In genomic region chr5:144638631-144639030, GRCm38 (mm10) we compare ENCODE assay signal across 8 mouse cellular contexts.
A peak's percentile ranks its signal among the peaks of the same experiment; 100 is the strongest.
DNase-seq lines count a peak whose midpoint lies in the region; ATAC-seq and TF ChIP-seq lines count a peak whose summit lies in the region.

No protein-coding gene starts in this region.

- H3K4me3 ChIP-seq in kidney, embryonic 14.5 days (ENCODE audit: low read length) = no peak overlapping the region
- no peak overlapping the region for H3K4me3 ChIP-seq in CH12.LX (replicated peaks in 1 of 3; ENCODE audit: low read depth in 2 of 3, low read length in 2 of 3, poor library complexity in 1 of 3)
- no peak overlapping the region for H3K4me3 ChIP-seq in cortical plate, adult 2 months (ENCODE audit: insufficient read depth, low read length)
- no peak overlapping the region for H3K4me3 ChIP-seq in liver, embryonic 14.5 days (ENCODE audit: insufficient read depth in 1 of 2, low read depth in 2 of 2, low read length in 2 of 2)
- no peak overlapping the region for H3K4me3 ChIP-seq in intestine, embryonic 15.5 days (replicated peaks)

- H3K27me3 ChIP-seq in kidney, embryonic 14.5 days (ENCODE audit: control insufficient read depth, insufficient read depth, low read length) = no peaks in the 10 kb centered on the region
- H3K27me3 ChIP-seq in CH12.LX (replicated peaks) = no peaks in the 10 kb centered on the region
- H3K27me3 ChIP-seq in liver, embryonic 14.5 days (ENCODE audit: control insufficient read depth, insufficient read depth, low read length) = no peaks in the 10 kb centered on the region
- no peaks in the 10 kb centered on the region for H3K27me3 ChIP-seq in intestine, embryonic 15.5 days (replicated peaks)

- in situ Hi-C loops in CH12.LX (cut with MboI; ENCODE audit: low pct_ligation_motif_present, low pct_unique_long_range_greater_than_20kb, low sequenced_read_pairs) = no loop called here

- no peaks in the 10 kb centered on the region for H3K36me3 ChIP-seq in kidney, embryonic 14.5 days (ENCODE audit: control insufficient read depth, insufficient read depth, low read length)
- no peaks in the 10 kb centered on the region for H3K36me3 ChIP-seq in CH12.LX (replicated peaks in 1 of 2; ENCODE audit: control insufficient read depth in 1 of 2, insufficient read depth in 1 of 2, low read length in 1 of 2)
- no peaks in the 10 kb centered on the region for H3K36me3 ChIP-seq in liver, embryonic 14.5 days (replicated peaks; ENCODE audit: control insufficient read depth, insufficient read depth, low read depth)
- no peaks in the 10 kb centered on the region for H3K36me3 ChIP-seq in intestine, embryonic 15.5 days

- TF ChIP-seq RAD21 in CH12.LX (IDR thresholded peaks at IDR 0.05; ENCODE audit: low read depth, low read length) = no peak; the same call in none of the 2 replicates

- H3K27ac ChIP-seq in kidney, embryonic 14.5 days (ENCODE audit: low read depth, low read length) = no peak overlapping the region
- no peak overlapping the region for H3K27ac ChIP-seq in CH12.LX (ENCODE audit: insufficient read depth, low read depth)
- no peak overlapping the region for H3K27ac ChIP-seq in cortical plate, adult 2 months (ENCODE audit: insufficient read depth, low read length)
- no peak overlapping the region for H3K27ac ChIP-seq in liver, embryonic 14.5 days
- no peak overlapping the region for H3K27ac ChIP-seq in intestine, embryonic 15.5 days

- TF ChIP-seq POLR2A in CH12.LX (IDR thresholded peaks at IDR 0.05; ENCODE audit: low read depth, low read length) = no peak
- TF ChIP-seq POLR2A in cortical plate, adult 2 months (IDR thresholded peaks at IDR 0.05; ENCODE audit: extremely low read depth, insufficient read depth, low read length) = no peak

- H3K4me1 ChIP-seq in kidney, embryonic 14.5 days (ENCODE audit: control insufficient read depth, insufficient read depth, low read length) = no peaks in the 10 kb centered on the region
- H3K4me1 ChIP-seq in CH12.LX (ENCODE audit: control insufficient read depth in 1 of 2, insufficient read depth in 2 of 2) = no peaks in the 10 kb centered on the region
- no peaks in the 10 kb centered on the region for H3K4me1 ChIP-seq in cortical plate, adult 2 months (ENCODE audit: control insufficient read depth, insufficient read depth, low read length)
- H3K4me1 ChIP-seq in liver, embryonic 14.5 days (replicated peaks; ENCODE audit: control insufficient read depth in 2 of 2, insufficient read depth in 2 of 2, low read length in 1 of 2) = no peaks in the 10 kb centered on the region
- H3K4me1 ChIP-seq in intestine, embryonic 15.5 days (replicated peaks) = no peaks in the 10 kb centered on the region

- WGBS in kidney, embryonic 14.5 days = 60% methylated on average over 3 of the region's 3 CpGs
- 53% methylated on average over 3 of the region's 3 CpGs for WGBS in liver, embryonic 14.5 days (ENCODE audit: insufficient replicate concordance)
- 66% methylated on average over 3 of the region's 3 CpGs for WGBS in intestine, embryonic 15.5 days

- TF ChIP-seq EP300 in CH12.LX (IDR thresholded peaks at IDR 0.05; ENCODE audit: low read length) = no peak
- TF ChIP-seq EP300 in liver, embryonic 14.5 days (IDR thresholded peaks at IDR 0.05; ENCODE audit: low read depth) = no peak

- no peaks in the 10 kb centered on the region for H3K79me2 ChIP-seq in CH12.LX (replicated peaks; ENCODE audit: control insufficient read depth, extremely low read depth, insufficient read depth, poor library complexity, severe bottlenecking)

- TF ChIP-seq CTCF in CH12.LX (conservative IDR thresholded peaks at IDR 0.05 in 1 of 2, IDR thresholded peaks at IDR 0.05 in 1 of 2; ENCODE audit: low read depth in 2 of 2, low read length in 2 of 2) = peak; percentile 50 to 57
- peak; percentile 64 for TF ChIP-seq CTCF in cortical plate, adult 2 months (IDR thresholded peaks at IDR 0.05; ENCODE audit: extremely low read depth, insufficient read depth, low read length)
- peak; percentile 60 for TF ChIP-seq CTCF in liver, embryonic 14.5 days (IDR thresholded peaks at IDR 0.05; ENCODE audit: low read depth)

- H3K9me3 ChIP-seq in kidney, embryonic 14.5 days (ENCODE audit: control insufficient read depth, low read length) = no peaks in the 10 kb centered on the region
- H3K9me3 ChIP-seq in CH12.LX (replicated peaks; ENCODE audit: low read length) = peaks cover 3% of the 10 kb centered on the region
- no peaks in the 10 kb centered on the region for H3K9me3 ChIP-seq in liver, embryonic 14.5 days (ENCODE audit: control insufficient read depth, low read length)
- H3K9me3 ChIP-seq in intestine, embryonic 15.5 days = no peaks in the 10 kb centered on the region

- H3K9ac ChIP-seq in kidney, embryonic 14.5 days (ENCODE audit: low read depth, low read length) = no peak overlapping the region
- no peak overlapping the region for H3K9ac ChIP-seq in CH12.LX (ENCODE audit: insufficient read depth, low read depth)
- no peak overlapping the region for H3K9ac ChIP-seq in liver, embryonic 14.5 days (replicated peaks)
- no peak overlapping the region for H3K9ac ChIP-seq in intestine, embryonic 15.5 days

- no peak overlapping the region for H3K4me2 ChIP-seq in kidney, embryonic 14.5 days (replicated peaks; ENCODE audit: low read depth, low read length)
- H3K4me2 ChIP-seq in CH12.LX (ENCODE audit: insufficient read depth, low read depth, poor library complexity, severe bottlenecking) = no peak overlapping the region
- H3K4me2 ChIP-seq in liver, embryonic 14.5 days (ENCODE audit: low read depth) = no peak overlapping the region
- H3K4me2 ChIP-seq in intestine, embryonic 15.5 days (replicated peaks) = no peak overlapping the region

- DNase-seq in kidney, adult 18-20 months = peak; percentile 15
- DNase-seq in CH12.LX (ENCODE audit: extremely low read depth) (peak; percentile 46), R1 (ENCODE audit: low read depth, low spot score) (peak; percentile 61)
- no peak for DNase-seq in liver, embryonic 14.5 days (ENCODE audit: low read depth in 3 of 3, low spot score in 3 of 3)
- peak; percentile 69 for DNase-seq in testis, postnatal 14 days (ENCODE audit: low spot score)

- dilution Hi-C loops in CH12.LX (cut with MboI; ENCODE audit: extremely low pct_ligation_motif_present, extremely low pct_unique_long_range_greater_than_20kb, low sequenced_read_pairs) = no loop called here

- ATAC-seq in kidney, embryonic 14.5 days (ENCODE audit: low FRiP score, low TSS enrichment) = no peak; the same call in 1 of the 2 replicates
- ATAC-seq in liver, embryonic 14.5 days (ENCODE audit: insufficient read depth) = no peak
- ATAC-seq in intestine, embryonic 15.5 days = no peak

TF ChIP-seq in CH12.LX, 34 proteins besides CTCF, POLR2A, EP300 and RAD21:
- TF ChIP-seq MYC (IDR thresholded peaks at IDR 0.05; ENCODE audit: low read depth, low read length) (no peak), SMC3 (IDR thresholded peaks at IDR 0.05; ENCODE audit: low read depth, low read length) (peak; percentile 32; the same call in 1 of the 2 replicates)

Comparison
In these comparisons a context has a peak if more than half of its experiments do, and no peak if none do; other contexts are left out.
1. DNase-seq: peak in kidney, adult 18-20 months (single experiment), CH12.LX (single experiment), R1 (single experiment) and testis, postnatal 14 days (single experiment); none in liver, embryonic 14.5 days (0 of 3).
2. Peak in every context shown above with its lines, with median percentiles within 50 percentile points of each other: CTCF ChIP-seq.